Comparison of ENCODE assay signal across 27 mouse cellular contexts in genomic region chr11:55867141-55867540, GRCm38 (mm10).
DNase-seq lines count a peak whose midpoint lies in the region; ATAC-seq and TF ChIP-seq lines count a peak whose summit lies in the region.
"Had no signal": no experiment of that assay in that cellular context is flagged by ENCODE, and none has a peak within 500 bp of the region (broad histone marks: within the 10 kb centered on the region; RNA-seq: fewer than 3 reads in every experiment).

No protein-coding gene starts in this region.

- H3K27ac ChIP-seq in lung, embryonic 15.5 days, result no peak overlapping the region
- H3K27ac ChIP-seq in left cerebral cortex, adult 2 months, result no peak overlapping the region
- H3K27ac ChIP-seq: embryonic facial prominence, embryonic 13.5 days; embryonic facial prominence, embryonic 15.5 days; forebrain, embryonic 10.5 days; forebrain, embryonic 12.5 days had no signal

- TF ChIP-seq POLR2A in lung, adult 2 months (IDR thresholded peaks at IDR 0.05; ENCODE audit: borderline replicate concordance, extremely low read depth, low read depth, low read length), result no peak

- no peak overlapping the region for H3K4me2 ChIP-seq in lung, embryonic 15.5 days
- H3K4me2 ChIP-seq: embryonic facial prominence, embryonic 13.5 days; embryonic facial prominence, embryonic 15.5 days; forebrain, embryonic 12.5 days had no signal

- DNase-seq in lung, adult 2 months, result no peak
- DNase-seq in lung, postnatal 10 days, result peak; percentile 2
- no peak for DNase-seq in lung, postnatal 25 days (ENCODE audit: low spot score)
- DNase-seq in NIH3T3 (ENCODE audit: low read depth), result peak; percentile 52
- DNase-seq in neural tube, embryonic 10.5 days (ENCODE audit: extremely low spot score, low spot score), result no peak
- DNase-seq in left cerebral cortex, adult 2 months (ENCODE audit: extremely low spot score in 1 of 2, low spot score in 2 of 2), result no peak
- DNase-seq: adrenal gland, adult 2 months; adrenal gland, postnatal 10 days; adrenal gland, postnatal 25 days; B cell, adult 2 months; cerebellum, adult 11 months; cerebellum, adult 18-20 months; cerebellum, adult 8-10 months; cerebellum, adult 9-11 months; cerebellum, postnatal 14 days; cerebellum, postnatal 36 days; embryo, embryonic 11 days had no signal

- ATAC-seq in lung, embryonic 15.5 days (ENCODE audit: borderline replicate concordance, extremely low read depth, low FRiP score, low TSS enrichment), result peak; percentile 8; the same call in 1 of the 2 replicates
- ATAC-seq: CD4-positive, CD25-positive, alpha-beta regulatory T cell, adult 4 months; forebrain, embryonic 14.5 days; forebrain, embryonic 16.5 days had no signal

- no peak overlapping the region for H3K9ac ChIP-seq in lung, embryonic 15.5 days
- H3K9ac ChIP-seq: embryonic facial prominence, embryonic 13.5 days; embryonic facial prominence, embryonic 15.5 days; forebrain, embryonic 12.5 days had no signal

- TF ChIP-seq CTCF in lung, adult 2 months (IDR thresholded peaks at IDR 0.05; ENCODE audit: insufficient read depth, low read length), result no peak
- no peak for TF ChIP-seq CTCF in left cerebral cortex, adult 2 months (IDR thresholded peaks at IDR 0.05)

- H3K4me3 ChIP-seq in lung, embryonic 15.5 days, result no peak overlapping the region
- no peak overlapping the region for H3K4me3 ChIP-seq in lung, adult 2 months (replicated peaks; ENCODE audit: extremely low read depth, low read depth, low read length)
- H3K4me3 ChIP-seq in left cerebral cortex, adult 2 months, result no peak overlapping the region
- H3K4me3 ChIP-seq: embryonic facial prominence, embryonic 13.5 days; embryonic facial prominence, embryonic 15.5 days; erythroblast, embryonic 14.5 days; forebrain, embryonic 10.5 days; forebrain, embryonic 12.5 days had no signal

- no peaks in the 10 kb centered on the region for H3K9me3 ChIP-seq in lung, embryonic 15.5 days
- H3K9me3 ChIP-seq: embryonic facial prominence, embryonic 13.5 days; embryonic facial prominence, embryonic 15.5 days; forebrain, embryonic 10.5 days; forebrain, embryonic 12.5 days had no signal

- intact Hi-C loops in left cerebral cortex, adult 2 months (cut with DNase I), result no loop called here

- no peaks in the 10 kb centered on the region for H3K27me3 ChIP-seq in lung, embryonic 15.5 days
- H3K27me3 ChIP-seq: embryonic facial prominence, embryonic 13.5 days; embryonic facial prominence, embryonic 15.5 days; forebrain, embryonic 12.5 days had no signal

- 56% methylated on average over 2 of the region's 2 CpGs for WGBS in lung, embryonic 15.5 days
- 39% methylated on average over 2 of the region's 2 CpGs for WGBS in lung, adult 2 months

- no peaks in the 10 kb centered on the region for H3K4me1 ChIP-seq in lung, embryonic 15.5 days
- no peaks in the 10 kb centered on the region; the same call in 1 of the 2 replicates for H3K4me1 ChIP-seq in lung, adult 2 months (ENCODE audit: control insufficient read depth, insufficient read depth, low read length)
- H3K4me1 ChIP-seq: embryonic facial prominence, embryonic 13.5 days; embryonic facial prominence, embryonic 15.5 days; forebrain, embryonic 10.5 days; forebrain, embryonic 12.5 days had no signal

- no peaks in the 10 kb centered on the region for H3K36me3 ChIP-seq in lung, embryonic 15.5 days
- H3K36me3 ChIP-seq: embryonic facial prominence, embryonic 13.5 days; embryonic facial prominence, embryonic 15.5 days; forebrain, embryonic 10.5 days; forebrain, embryonic 12.5 days; G1E had no signal

Comparison
In these comparisons a context has a peak if more than half of its experiments do, and no peak if none do; other contexts are left out.
1. DNase-seq: peak in lung, postnatal 10 days (single experiment) and NIH3T3 (single experiment); none in lung, adult 2 months (single experiment), lung, postnatal 25 days (single experiment), neural tube, embryonic 10.5 days (single experiment) and left cerebral cortex, adult 2 months (0 of 2).